Mouse (Mus musculus) forebrain, embryonic 11.5 days (tissue): ENCODE measurements around the gene Fbln5. TPM values are rescaled to one million over a fixed set of nuclear protein-coding genes. Genes with fewer than 3 reads are reported as not detected.

Source experiments
- ATAC-seq: fragments of 200-750 bp; cut with Nextera tagmentation; replicated peaks from 2 replicates; pipeline ENCODE4 v1.8.0; 2017; ENCODE audit warnings: moderate TSS enrichment; ENCODE audit not compliant: low FRiP score
- DNase-seq: peaks from one replicate; pipeline ENCODE4 v3.0.0-alpha.2; 2017; ENCODE audit warnings: low spot score
- H3K27ac ChIP-seq: fragments of 300-500 bp; sonication (generic); 2 replicates; pipeline ENCODE4 v1.5.1; 2014; ENCODE audit warnings: low read depth, low read length
- H3K27me3 ChIP-seq: fragments of 300-500 bp; sonication (generic); 2 replicates; pipeline ENCODE4 v1.6.1; 2014; ENCODE audit warnings: mild to moderate bottlenecking, low read length, mixed read lengths; ENCODE audit not compliant: control insufficient read depth, insufficient read depth
- H3K36me3 ChIP-seq: fragments of 300-500 bp; sonication (generic); 2 replicates; pipeline ENCODE4 v1.6.1; 2014; ENCODE audit warnings: mild to moderate bottlenecking, low read length, moderate library complexity, mixed read lengths; ENCODE audit not compliant: control insufficient read depth, insufficient read depth
- H3K4me1 ChIP-seq: fragments of 300-500 bp; sonication (generic); replicated peaks from 2 replicates; pipeline ENCODE4 v1.6.1; 2014; ENCODE audit warnings: low read length, mixed read lengths; ENCODE audit not compliant: control insufficient read depth, insufficient read depth
- H3K4me2 ChIP-seq: fragments of 300-500 bp; sonication (generic); 2 replicates; pipeline ENCODE4 v1.6.1; 2014; ENCODE audit warnings: low read depth, mild to moderate bottlenecking, low read length, moderate library complexity, mixed read lengths; ENCODE audit not compliant: severe bottlenecking
- H3K4me3 ChIP-seq: fragments of 300-500 bp; sonication (generic); 2 replicates; pipeline ENCODE4 v1.5.1; 2014; ENCODE audit warnings: low read depth, low read length
- H3K9ac ChIP-seq: fragments of 300-500 bp; sonication (generic); 2 replicates; pipeline ENCODE4 v1.6.1; 2014; ENCODE audit warnings: low read length
- H3K9me3 ChIP-seq: fragments of 300-500 bp; sonication (generic); 2 replicates; pipeline ENCODE4 v1.6.1; 2016; ENCODE audit warnings: low read length, mixed read lengths; ENCODE audit not compliant: control insufficient read depth
- WGBS: fragments of 180-500 bp; shearing (Covaris S2); extraction: QIAGEN DNeasy Blood & Tissue Kit; methylation state at CpG from one replicate; pipeline ENCODE4 v1.1.7; 2014; 5-methylcytosine and 5-hydroxymethylcytosine counted together
- polyA plus RNA-seq: library from polyadenylated mRNA; unstranded; fragments of >200 nt; fragmentation: Nextera tagmentation; extraction: Ambion mirVana; gene quantifications from 2 replicates; pipeline ENCODE4 v1.2.1, GENCODE M21; 2014

Fbln5 gene
- polyA plus RNA-seq, 1 experiment from 2014 or later = 9.2 TPM

DNA sequence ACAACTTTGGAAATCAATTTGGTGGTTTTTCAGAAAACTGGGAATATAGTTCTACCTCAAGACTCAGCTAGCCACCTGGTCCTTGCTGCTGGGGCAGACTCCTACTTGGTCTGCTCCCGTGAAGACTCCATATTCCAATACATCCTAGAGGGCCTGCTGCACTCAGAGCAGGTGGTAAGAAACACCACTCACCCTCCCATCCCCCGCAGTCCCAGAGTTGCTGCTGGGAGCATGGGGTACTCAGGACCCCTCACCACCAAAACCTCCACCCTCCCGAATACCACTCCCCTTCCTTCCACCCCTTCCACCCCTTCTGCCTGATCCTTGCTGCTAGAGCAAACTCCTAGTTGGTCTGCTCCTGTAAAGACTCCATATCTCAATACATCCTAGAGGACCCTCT is 119.7 kb downstream of the Fbln5 start:
- no peaks in the 10 kb centered on the region for H3K9me3 ChIP-seq
- H3K9ac ChIP-seq = no peak overlapping the region
- no peaks in the 10 kb centered on the region for H3K4me1 ChIP-seq
- no peaks in the 10 kb centered on the region for H3K36me3 ChIP-seq
- H3K4me2 ChIP-seq = no peak overlapping the region
- H3K27me3 ChIP-seq = no peaks in the 10 kb centered on the region
- no peak overlapping the region for H3K27ac ChIP-seq
- no peak for ATAC-seq
- H3K4me3 ChIP-seq = no peak overlapping the region
- DNase-seq = no peak
- 87% methylated on average over 3 of the region's 3 CpGs for WGBS

Other genes starting within 250 kb of the Fbln5 start
- gene Tc2n, start 100.5 kb downstream of the Fbln5 start, polyA plus RNA-seq = 0.13 and 0.15 TPM in 2 replicates
- 16.7 and 16.9 TPM in 2 replicates for gene Trip11, start 94.2 kb upstream of the Fbln5 start, polyA plus RNA-seq
- gene Atxn3, start 139.2 kb upstream of the Fbln5 start, polyA plus RNA-seq = 15.6 and 18.5 TPM in 2 replicates
- 45.0 and 46.1 TPM in 2 replicates for gene Cpsf2, start 156.9 kb upstream of the Fbln5 start, polyA plus RNA-seq